Mouse (Mus musculus): ENCODE data around the gene 4930596D02Rik. TPM values are rescaled to one million over a fixed set of nuclear protein-coding genes. Genes with fewer than 3 reads are reported as not detected.

The 4930596D02Rik gene
- total RNA-seq (2017) = not detected in 3 replicates

GRCm38 (mm10) chr14:35811878-35812277, at the start of gene 4930596D02Rik:
Gene 4930596D02Rik, minus strand, starts transcription at chr14:35811978.
- no peak for ATAC-seq (replicated peaks; ENCODE audit: insufficient number of reproducible peaks, low FRiP score, low TSS enrichment, poor library complexity, severe bottlenecking)

- ATAC-seq (replicated peaks; ENCODE audit: insufficient number of reproducible peaks, low FRiP score, low TSS enrichment, poor library complexity, severe bottlenecking) = no peak
These were observed 41.5 kb upstream of the 4930596D02Rik start for GRCm38 (mm10) chr14:35853254-35853653.

GRCm38 (mm10) chr14:35845271-35845670, 33.5 kb upstream of the 4930596D02Rik start:
- ATAC-seq (replicated peaks; ENCODE audit: insufficient number of reproducible peaks, low FRiP score, low TSS enrichment, poor library complexity, severe bottlenecking) = no peak

GRCm38 (mm10) chr14:35842111-35842721, 30.4 kb upstream of the 4930596D02Rik start:
- no peak for ATAC-seq (replicated peaks; ENCODE audit: insufficient number of reproducible peaks, low FRiP score, low TSS enrichment, poor library complexity, severe bottlenecking)

- ATAC-seq (replicated peaks; ENCODE audit: insufficient number of reproducible peaks, low FRiP score, low TSS enrichment, poor library complexity, severe bottlenecking) = no peak
These were observed 19.0 kb downstream of the 4930596D02Rik start for GRCm38 (mm10) chr14:35792656-35793213.

- ATAC-seq (replicated peaks; ENCODE audit: insufficient number of reproducible peaks, low FRiP score, low TSS enrichment, poor library complexity, severe bottlenecking) = no peak
These were observed 31.7 kb downstream of the 4930596D02Rik start for GRCm38 (mm10) chr14:35780033-35780432.

- ATAC-seq (replicated peaks; ENCODE audit: insufficient number of reproducible peaks, low FRiP score, low TSS enrichment, poor library complexity, severe bottlenecking) = no peak
These were observed 38.5 kb downstream of the 4930596D02Rik start for GRCm38 (mm10) chr14:35773306-35773705.
